Mouse (Mus musculus) heart, embryonic 10.5 days (tissue): ENCODE measurements at regions not wholly inside any gene's neighbourhood (a gene's known extent, or its start where the extent isn't known, plus 50 kb on each side); places are given as distances from the start of the nearest gene placed in this dataset.

Experiments
- DNase-seq: peaks from one replicate; pipeline ENCODE4 v3.0.0-alpha.2; 2017; ENCODE audit warnings: low spot score
- H3K27ac ChIP-seq: fragments of 300-500 bp; sonication (generic); 2 replicates; pipeline ENCODE4 v1.5.1; 2016; ENCODE audit warnings: mild to moderate bottlenecking
- H3K27me3 ChIP-seq: fragments of 300-500 bp; sonication (generic); 2 replicates; pipeline ENCODE4 v1.6.1; 2016; ENCODE audit warnings: mild to moderate bottlenecking; ENCODE audit not compliant: poor library complexity, insufficient read depth, severe bottlenecking
- H3K36me3 ChIP-seq: fragments of 300-500 bp; sonication (generic); 2 replicates; pipeline ENCODE4 v1.6.1; 2016; ENCODE audit warnings: mild to moderate bottlenecking, moderate library complexity
- H3K4me1 ChIP-seq: fragments of 300-500 bp; sonication (generic); 2 replicates; pipeline ENCODE4 v1.6.1; 2016; ENCODE audit warnings: mild to moderate bottlenecking
- H3K4me3 ChIP-seq: fragments of 300-500 bp; sonication (generic); 2 replicates; pipeline ENCODE4 v1.5.1; 2016; ENCODE audit warnings: mild to moderate bottlenecking, moderate library complexity
- H3K9me3 ChIP-seq: fragments of 300-500 bp; sonication (generic); 2 replicates; pipeline ENCODE4 v1.6.1; 2016; ENCODE audit warnings: mild to moderate bottlenecking, moderate library complexity
- WGBS: fragments of 180-500 bp; shearing (Covaris S2); methylation state at CpG from one replicate; pipeline ENCODE4 v1.1.7; 2016; 5-methylcytosine and 5-hydroxymethylcytosine counted together

DNA sequence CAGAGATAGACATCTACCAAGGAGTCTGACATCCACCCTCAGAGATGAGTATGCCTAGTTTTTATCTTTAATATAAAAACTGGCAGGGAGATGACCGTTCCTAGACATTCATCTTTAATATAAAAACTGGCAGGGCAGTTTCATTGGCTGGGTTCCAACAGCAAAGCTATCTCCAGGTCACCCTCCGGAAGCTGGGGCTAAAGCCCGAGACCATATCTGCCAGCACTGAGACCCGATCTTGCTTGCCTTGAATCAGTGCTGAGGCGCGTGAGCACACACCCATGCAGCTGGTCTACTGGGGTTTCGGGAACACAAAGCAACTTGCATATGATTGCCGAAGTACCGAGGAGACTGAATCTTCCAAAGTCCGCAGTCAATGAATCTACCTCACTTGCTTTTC lies 144.5 kb upstream of the Dapk1 start:
- DNase-seq: no peak
- no peak overlapping the region for H3K27ac ChIP-seq

DNA sequence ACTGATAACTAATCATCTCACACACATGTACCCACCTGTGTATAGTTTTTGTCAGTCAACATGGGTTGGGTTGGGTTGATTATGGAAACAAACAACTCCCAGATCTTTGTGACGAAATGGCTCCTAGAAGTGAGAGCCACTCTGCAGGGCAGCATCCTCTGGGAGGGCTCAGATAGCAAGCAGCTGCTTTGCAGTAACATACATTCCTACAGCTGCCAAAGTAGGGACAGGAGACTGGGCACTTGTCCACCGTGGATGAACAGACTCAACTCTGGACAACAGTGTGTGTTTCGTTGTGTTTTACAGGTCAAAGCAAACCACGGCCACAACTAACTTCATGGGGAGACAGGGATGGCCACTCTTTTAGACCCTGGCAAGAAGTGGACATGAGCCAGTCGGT lies 142.7 kb upstream of the Dapk1 start:
- 81% methylated on average over 5 of the region's 5 CpGs for WGBS
- H3K4me1 ChIP-seq: peaks cover 13% of the 10 kb centered on the region
- no peaks in the 10 kb centered on the region for H3K36me3 ChIP-seq
- no peak overlapping the region for H3K4me3 ChIP-seq
- H3K27me3 ChIP-seq: no peaks in the 10 kb centered on the region
- DNase-seq: no peak
- H3K27ac ChIP-seq: no peak overlapping the region
- H3K9me3 ChIP-seq: no peaks in the 10 kb centered on the region

More for the DNA sequence above, 144.5 kb upstream of the Dapk1 start:
- Histone ChIP-seq H3K9me3 (no peaks in the 10 kb centered on the region), H3K36me3 (no peaks in the 10 kb centered on the region), H3K4me1 (peaks cover 13% of the 10 kb centered on the region), H3K27me3 (no peaks in the 10 kb centered on the region), H3K4me3 (no peak overlapping the region)
- WGBS: 88% methylated on average over 10 of the region's 10 CpGs

DNA sequence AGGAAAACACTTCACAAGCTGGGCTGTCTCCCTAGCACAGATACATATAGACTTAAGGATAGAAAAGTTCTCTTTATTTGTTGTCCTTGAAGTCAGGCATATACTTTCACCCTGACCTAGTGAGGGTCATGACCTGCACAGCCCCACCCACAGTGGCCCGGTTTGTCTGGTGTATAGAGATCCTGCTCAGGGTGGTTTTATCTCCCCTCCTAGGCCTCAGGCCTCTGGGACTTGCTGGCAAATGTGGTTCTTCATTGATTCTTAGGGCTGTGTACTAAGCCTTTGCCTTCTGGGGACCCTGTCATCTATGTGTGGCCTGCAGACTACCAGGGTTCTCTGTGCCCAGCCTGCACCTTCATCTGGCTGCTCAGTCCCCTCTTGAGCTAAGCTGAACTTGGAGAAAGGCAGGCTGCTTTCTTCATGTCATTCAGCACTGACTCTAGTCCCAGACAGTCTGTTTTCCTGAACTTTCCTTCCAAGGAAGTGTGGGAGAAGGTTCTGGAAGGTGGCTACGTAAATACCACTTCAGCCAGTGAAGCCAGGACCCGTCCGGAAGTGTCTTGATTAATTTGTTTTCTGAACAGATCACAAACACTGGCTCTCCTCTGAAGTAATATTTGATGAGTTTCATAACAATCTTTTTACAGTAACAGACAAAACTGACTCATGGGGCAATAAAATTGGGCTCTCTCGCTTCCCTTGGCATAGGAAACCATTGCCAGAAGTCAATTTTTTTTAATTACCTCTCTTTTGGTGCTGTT lies 135.0 kb upstream of the Dapk1 start:
- no peak overlapping the region for H3K4me3 ChIP-seq
- H3K27me3 ChIP-seq: no peaks in the 10 kb centered on the region
- no peaks in the 10 kb centered on the region for H3K36me3 ChIP-seq
- H3K4me1 ChIP-seq: no peaks in the 10 kb centered on the region
- no peaks in the 10 kb centered on the region for H3K9me3 ChIP-seq
- WGBS: 79% methylated on average over 5 of the region's 5 CpGs
- DNase-seq: no peak
- peak overlapping the region; percentile 5; the same call in 1 of the 2 replicates for H3K27ac ChIP-seq

DNA sequence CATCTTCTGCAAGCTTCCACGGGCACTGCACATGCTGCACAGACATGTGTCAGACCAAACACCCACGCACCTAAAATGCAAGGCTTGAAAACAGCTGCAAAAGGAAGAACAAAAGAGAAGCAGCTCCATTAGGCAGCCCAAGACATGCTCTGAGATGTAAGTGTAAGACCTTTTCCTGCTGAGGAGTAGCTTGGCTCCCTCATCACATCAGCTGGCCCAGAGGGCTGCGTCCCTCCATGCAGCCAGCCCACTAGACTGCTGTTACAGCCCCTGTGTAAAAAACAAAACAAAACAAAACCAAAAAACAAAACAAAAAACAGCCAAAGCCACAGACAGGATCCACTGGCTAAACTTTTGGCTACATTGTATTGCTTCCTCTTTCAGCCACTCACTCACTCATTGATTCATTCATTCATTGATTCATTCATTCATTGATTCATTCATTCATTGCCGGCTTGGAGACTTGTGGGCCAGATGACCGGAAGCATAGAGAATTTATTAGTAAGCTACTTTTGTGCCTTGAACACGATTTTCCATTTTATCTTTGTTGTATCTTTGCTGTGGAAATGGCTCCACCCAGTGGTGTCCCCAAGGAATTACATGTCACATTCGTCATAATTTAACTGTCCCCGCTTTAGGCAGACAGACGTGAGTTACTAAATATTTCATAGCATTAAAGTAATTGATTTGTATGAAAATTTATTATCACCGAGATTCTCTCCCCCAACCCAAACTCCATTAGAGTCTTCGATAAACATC lies 133.7 kb upstream of the Dapk1 start:
- no peak for DNase-seq
- WGBS: 31% methylated on average over 11 of the region's 11 CpGs
- no peaks in the 10 kb centered on the region for H3K36me3 ChIP-seq
- peak overlapping the region; percentile 29 for H3K27ac ChIP-seq
- no peaks in the 10 kb centered on the region for H3K9me3 ChIP-seq
- no peak overlapping the region for H3K4me3 ChIP-seq
- no peaks in the 10 kb centered on the region for H3K27me3 ChIP-seq
- no peaks in the 10 kb centered on the region for H3K4me1 ChIP-seq

DNA sequence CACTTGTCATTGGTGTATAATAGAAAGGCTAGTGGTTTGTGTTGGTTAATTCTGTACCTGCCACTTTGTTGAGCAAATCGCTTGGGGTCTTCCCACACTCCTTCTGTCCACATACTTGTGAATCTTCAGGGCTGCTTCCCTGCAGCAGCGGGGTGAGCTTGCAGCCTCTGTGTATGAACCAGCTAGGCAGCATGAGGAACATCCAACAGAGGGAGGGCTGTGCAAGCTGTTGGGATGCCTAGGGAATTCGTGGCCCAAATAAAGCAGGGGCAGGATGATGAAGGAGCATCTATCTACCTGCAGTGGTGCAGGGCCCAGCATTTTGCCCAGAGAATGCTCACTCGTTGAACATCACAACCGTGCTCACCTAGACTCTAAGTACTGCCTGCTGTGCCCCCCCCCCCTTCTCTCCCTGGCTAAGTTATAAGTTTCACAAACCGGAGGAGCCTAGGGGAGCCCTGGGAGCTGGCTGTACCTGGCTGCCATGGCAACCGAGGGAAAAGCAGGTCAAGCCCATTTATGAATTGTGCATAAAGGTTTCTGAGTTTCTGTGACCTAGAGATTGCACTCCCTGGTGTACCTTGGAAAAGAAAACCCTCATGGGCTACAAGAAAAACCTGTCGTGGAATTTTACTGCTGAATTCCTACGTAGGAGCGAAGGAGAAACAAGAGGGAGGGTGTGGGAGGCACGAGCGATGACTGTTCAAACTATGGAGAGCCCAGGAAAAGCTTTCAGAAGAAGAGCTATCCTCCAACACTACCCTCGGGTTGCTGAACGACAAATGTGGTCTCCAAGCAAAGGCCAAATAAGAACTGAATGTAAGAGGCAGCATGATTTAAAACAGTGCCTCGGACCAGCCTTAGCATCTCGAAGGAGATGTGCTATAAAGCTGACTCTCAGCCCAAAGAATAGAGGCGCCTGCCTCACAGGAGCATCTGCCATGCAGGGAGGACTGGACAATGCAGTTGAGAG lies 131.0 kb upstream of the Dapk1 start:
- 68% methylated on average over 17 of the region's 17 CpGs for WGBS
- no peaks in the 10 kb centered on the region for H3K27me3 ChIP-seq
- H3K4me3 ChIP-seq: no peak overlapping the region
- no peak for DNase-seq
- no peaks in the 10 kb centered on the region for H3K36me3 ChIP-seq
- no peaks in the 10 kb centered on the region for H3K9me3 ChIP-seq
- no peaks in the 10 kb centered on the region for H3K4me1 ChIP-seq
- no peak overlapping the region for H3K27ac ChIP-seq

DNA sequence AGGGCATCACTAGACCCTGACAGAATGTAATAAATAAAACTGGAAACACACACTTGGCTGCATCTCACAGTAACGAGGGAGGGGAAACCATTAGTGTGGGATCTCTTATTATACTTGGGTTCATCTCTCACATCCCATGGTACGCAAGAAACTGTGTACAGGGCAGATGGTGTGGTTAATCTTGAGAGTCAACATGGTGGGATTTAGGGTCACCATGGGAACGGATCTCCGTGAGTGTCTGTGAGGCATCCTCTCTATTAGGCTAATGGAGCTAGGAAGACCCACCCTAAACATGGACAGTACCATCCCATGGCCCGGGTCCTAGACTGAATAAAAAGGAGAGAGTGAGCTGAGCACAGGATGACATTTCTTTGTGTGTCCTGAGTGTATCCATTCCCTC lies 130.1 kb upstream of the Dapk1 start:
- H3K36me3 ChIP-seq: no peaks in the 10 kb centered on the region
- no peaks in the 10 kb centered on the region for H3K9me3 ChIP-seq
- no peak overlapping the region for H3K27ac ChIP-seq
- WGBS: 83% methylated on average over 5 of the region's 5 CpGs
- H3K4me3 ChIP-seq: no peak overlapping the region
- no peak for DNase-seq
- no peaks in the 10 kb centered on the region for H3K4me1 ChIP-seq
- no peaks in the 10 kb centered on the region for H3K27me3 ChIP-seq

DNA sequence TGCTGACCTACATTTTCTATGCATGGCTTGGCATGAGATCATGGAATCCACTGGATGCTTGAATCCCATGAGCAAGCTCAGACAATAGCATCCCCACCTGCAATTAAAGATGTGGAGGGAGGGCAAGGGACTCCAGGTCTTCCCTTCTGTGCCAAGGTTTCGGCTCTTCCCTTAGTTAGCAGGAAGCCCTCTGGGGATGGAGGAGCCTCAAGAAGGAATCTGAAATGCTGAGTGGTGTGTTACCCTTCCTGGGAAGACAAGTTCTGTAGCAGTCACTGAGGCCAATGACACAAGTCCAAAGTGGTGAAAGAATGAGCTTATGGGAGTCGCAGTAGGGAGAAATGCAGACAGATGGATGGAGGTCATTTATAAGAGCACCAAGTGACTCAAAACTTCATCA lies 125.4 kb upstream of the Dapk1 start:
- DNase-seq: no peak
- Histone ChIP-seq H3K27ac (no peak overlapping the region), H3K9me3 (no peaks in the 10 kb centered on the region), H3K27me3 (peaks cover 5% of the 10 kb centered on the region; the same call in 1 of the 2 replicates), H3K4me1 (peaks cover 20% of the 10 kb centered on the region), H3K36me3 (no peaks in the 10 kb centered on the region), H3K4me3 (no peak overlapping the region)
- 75% methylated on average over 2 of the region's 2 CpGs for WGBS

DNA sequence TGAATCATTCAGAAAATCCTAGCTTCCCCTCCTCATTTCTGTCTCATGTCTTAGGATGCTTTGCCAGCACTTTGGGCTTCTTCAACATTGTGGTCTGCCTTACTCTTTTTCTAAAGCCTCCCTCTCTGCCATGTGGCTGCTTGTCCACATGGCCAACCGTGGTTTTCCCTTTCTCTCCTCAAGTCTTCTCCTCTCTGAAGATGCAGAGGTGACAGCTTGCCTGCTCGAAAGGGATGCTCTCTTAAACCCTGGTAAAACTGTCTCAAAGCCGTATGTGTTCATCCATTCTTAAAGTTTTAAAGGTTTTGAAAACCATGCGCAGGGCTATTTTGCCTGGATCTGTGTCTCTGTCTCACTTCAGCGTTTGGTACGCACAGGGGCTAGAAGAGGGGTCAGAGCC lies 123.4 kb upstream of the Dapk1 start:
- Histone ChIP-seq H3K27ac (no peak overlapping the region), H3K4me3 (no peak overlapping the region), H3K27me3 (peaks cover 5% of the 10 kb centered on the region; the same call in 1 of the 2 replicates), H3K4me1 (peaks cover 20% of the 10 kb centered on the region), H3K36me3 (no peaks in the 10 kb centered on the region), H3K9me3 (no peaks in the 10 kb centered on the region)
- 66% methylated on average over 6 of the region's 6 CpGs for WGBS
- DNase-seq: no peak

GRCm38 (mm10) chr13:60479043-60479861 lies 122.5 kb upstream of the Dapk1 start:
- WGBS: 8% methylated on average over 18 of the region's 18 CpGs
- Histone ChIP-seq H3K4me3 (peak overlapping the region; percentile 51), H3K27ac (no peak overlapping the region), H3K27me3 (peaks cover 5% of the 10 kb centered on the region; the same call in 1 of the 2 replicates), H3K4me1 (peaks cover 20% of the 10 kb centered on the region), H3K36me3 (no peaks in the 10 kb centered on the region), H3K9me3 (no peaks in the 10 kb centered on the region)
- no peak for DNase-seq

DNA sequence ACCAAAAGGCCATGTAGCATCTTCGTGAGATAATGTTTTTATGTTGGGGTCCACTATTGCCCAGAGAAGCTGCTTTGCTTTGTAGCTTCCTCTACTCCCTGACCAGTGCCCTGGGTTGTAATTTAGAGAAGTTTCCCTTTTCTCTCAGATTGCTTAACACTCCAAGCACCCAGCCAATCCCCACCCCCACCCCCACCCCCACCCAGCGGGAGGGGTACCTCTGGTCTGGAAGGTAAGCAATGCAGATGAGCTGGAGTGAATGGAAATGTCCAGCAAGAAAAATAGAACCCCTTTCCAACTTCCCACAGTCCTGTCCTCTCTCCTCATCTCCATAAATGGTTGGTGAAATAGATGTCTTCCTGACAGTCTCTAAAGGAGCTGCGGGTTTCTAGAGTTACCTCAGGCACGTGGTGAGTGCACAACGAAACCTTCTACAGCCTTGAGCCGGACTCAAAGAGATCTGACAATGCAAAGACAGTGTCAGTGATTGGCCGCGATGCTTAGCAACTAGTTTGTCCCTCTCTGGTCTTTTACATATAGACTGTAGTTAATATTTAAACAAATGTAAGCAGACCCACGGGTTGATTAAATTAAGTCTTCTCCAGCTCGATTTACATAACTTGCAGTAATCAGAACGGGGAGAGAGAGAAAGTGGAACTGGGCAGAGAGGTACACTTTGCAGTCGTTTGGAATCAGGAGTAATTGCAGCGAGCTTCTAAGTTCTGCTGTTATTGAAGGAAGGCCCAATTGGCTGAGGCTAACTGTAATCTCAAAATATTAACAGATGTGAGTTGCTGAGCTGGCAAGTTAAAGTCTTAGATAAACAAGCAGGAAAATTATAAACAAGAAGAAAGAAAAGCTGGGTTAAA lies 121.7 kb upstream of the Dapk1 start:
- DNase-seq: no peak
- H3K27ac ChIP-seq: no peak overlapping the region
- H3K4me3 ChIP-seq: peak overlapping the region; percentile 51

DNA sequence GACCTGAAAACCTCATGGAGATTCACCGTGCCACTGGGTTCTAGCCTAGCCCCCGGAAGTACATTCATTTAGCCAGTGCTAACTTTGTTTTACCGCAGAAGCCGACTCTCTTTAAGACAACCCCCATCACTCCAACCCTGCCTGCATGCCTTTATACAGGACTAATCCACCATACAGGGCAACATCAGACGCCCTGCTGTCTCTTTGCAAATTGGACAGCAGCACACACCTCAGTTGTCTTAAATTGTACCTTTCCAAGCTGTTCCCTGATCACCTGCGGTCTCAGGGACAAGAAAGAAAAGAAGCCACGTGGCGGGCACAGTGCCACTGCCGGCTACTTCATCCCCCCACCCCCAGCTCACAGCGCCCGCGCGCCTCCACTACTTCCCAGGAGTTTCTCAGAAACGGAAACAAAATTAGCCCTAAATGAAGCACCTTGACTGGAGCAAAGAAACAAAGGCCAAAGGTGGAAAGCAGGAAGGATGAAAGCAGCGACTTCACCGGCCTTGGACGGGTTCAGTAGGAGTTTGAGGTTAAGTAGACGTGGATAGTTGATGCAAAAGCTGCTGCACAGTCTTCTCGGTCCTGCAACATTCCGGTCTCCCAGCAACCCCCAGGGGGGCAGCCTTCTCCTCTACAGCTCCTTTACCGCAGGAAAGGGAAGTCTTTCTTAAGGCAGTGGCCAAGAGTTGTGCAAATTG lies 120.9 kb upstream of the Dapk1 start:
- Histone ChIP-seq H3K27ac (peak overlapping the region; percentile 74; the same call in 1 of the 2 replicates), H3K4me1 (peaks cover 20% of the 10 kb centered on the region), H3K9me3 (no peaks in the 10 kb centered on the region), H3K36me3 (no peaks in the 10 kb centered on the region), H3K27me3 (peaks cover 5% of the 10 kb centered on the region; the same call in 1 of the 2 replicates), H3K4me3 (peak overlapping the region; percentile 50)
- 8% methylated on average over 21 of the region's 21 CpGs for WGBS
- DNase-seq: no peak

More for the DNA sequence above, 121.7 kb upstream of the Dapk1 start:
- peaks cover 5% of the 10 kb centered on the region; the same call in 1 of the 2 replicates for H3K27me3 ChIP-seq
- no peaks in the 10 kb centered on the region for H3K9me3 ChIP-seq
- H3K36me3 ChIP-seq: no peaks in the 10 kb centered on the region
- H3K4me1 ChIP-seq: peaks cover 20% of the 10 kb centered on the region
- 12% methylated on average over 13 of the region's 13 CpGs for WGBS
